11 mouse cellular contexts compared by ENCODE assay signal in the genomic region with DNA sequence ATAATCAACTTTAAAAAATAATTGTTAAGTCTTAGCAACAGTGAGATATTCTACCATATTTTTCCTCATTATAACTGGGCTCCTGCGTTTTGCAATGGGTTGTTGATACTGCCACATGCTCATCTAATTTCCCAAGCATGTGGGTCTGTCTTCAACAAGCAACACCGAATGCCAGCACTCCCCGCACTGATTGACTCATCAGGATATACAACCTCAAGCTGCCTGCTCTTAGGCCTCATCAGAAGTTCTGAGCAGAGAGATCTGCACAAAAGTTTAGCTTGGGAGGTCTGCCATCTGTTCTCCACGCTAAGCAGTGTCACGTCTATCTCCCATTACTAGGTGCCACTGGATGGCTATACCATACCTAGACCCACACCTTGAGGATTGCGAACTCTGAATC.
"Had no signal": no experiment of that assay in that cellular context is flagged by ENCODE, and none has a peak within 500 bp of the region (broad histone marks: within the 10 kb centered on the region; RNA-seq: fewer than 3 reads in every experiment).

No protein-coding gene starts in this region.

- DNase-seq: kidney, adult 11 months; kidney, adult 8-10 months; kidney, postnatal 14 days; kidney, postnatal 4 days; liver, embryonic 13.5 days; lung, adult 2 months; lung, postnatal 14 days; lung, postnatal 4 days; midbrain, embryonic 14.5 days; thymus, adult 18-20 months; thymus, postnatal 36 days had no signal
